Mouse (Mus musculus) testis, postnatal 14 days (tissue): ENCODE data around the gene Cenpf.

Experiments
- DNase-seq: peaks from one replicate; pipeline ENCODE4 v3.0.0; 2021; ENCODE audit warnings: low spot score

The Cenpf gene

DNA sequence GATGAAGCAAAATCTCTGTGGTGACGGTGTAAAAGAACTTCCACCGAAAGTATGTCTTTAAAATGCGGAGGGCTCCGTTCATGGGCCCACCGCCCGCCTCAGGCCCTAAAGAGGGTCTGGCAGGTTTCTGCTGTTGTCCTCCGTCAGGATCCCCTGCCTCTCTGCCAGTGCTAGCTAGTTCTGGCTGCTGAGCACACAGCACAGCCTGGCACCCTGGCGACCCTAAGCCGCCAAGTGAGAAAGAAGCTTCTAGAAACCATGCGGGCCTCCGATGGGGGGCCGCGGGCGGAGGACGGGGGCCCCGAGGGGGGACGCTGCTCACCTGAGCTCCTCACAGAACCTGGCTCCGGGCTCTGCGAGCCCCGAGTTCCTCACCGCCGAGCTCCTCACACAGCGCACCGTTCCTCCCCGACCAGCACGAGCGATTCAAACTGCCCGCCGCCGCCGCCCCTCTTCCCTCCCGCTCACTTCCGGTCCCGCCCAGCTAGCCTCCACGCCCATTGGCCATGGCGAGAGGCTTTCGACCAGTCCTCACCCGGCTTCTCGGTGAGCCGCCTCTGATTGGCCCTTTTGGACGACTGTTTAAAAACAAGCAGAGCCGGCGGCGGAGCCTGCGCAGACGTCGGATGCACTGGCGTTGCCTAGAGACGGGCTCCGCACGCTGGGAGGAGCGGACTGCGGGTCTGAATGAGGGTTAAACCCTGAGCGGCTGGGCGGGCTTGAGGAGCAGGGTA, at the start of gene Cenpf:
Gene Cenpf (minus strand): TSS at position 433 of the 734 bp plus-strand sequence.
- DNase-seq, result peak; percentile 99

DNA sequence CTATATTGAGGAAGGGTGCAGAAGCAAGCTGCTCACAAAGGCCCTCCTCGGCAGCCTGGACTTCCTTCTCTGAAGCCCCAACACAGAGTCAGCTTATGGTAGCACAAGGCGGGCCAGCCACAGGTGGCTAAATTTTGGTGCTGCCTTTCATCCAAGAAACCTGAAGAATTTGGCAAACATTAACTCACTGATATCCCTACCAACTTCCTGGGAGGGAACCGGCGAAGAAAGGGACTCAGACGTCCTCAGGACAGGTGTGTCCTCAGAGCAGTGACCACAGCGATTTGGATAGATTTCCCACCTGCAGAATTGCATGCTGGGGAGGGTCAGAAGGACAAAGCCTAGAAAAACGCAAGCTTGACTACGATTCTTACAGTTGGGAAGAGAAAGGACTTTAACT, 44.3 kb upstream of the Cenpf start:
- DNase-seq, result no peak

- no peak for DNase-seq
These were observed 43.8 kb upstream of the Cenpf start for GRCm38 (mm10) chr1:189731697-189732096.

DNA sequence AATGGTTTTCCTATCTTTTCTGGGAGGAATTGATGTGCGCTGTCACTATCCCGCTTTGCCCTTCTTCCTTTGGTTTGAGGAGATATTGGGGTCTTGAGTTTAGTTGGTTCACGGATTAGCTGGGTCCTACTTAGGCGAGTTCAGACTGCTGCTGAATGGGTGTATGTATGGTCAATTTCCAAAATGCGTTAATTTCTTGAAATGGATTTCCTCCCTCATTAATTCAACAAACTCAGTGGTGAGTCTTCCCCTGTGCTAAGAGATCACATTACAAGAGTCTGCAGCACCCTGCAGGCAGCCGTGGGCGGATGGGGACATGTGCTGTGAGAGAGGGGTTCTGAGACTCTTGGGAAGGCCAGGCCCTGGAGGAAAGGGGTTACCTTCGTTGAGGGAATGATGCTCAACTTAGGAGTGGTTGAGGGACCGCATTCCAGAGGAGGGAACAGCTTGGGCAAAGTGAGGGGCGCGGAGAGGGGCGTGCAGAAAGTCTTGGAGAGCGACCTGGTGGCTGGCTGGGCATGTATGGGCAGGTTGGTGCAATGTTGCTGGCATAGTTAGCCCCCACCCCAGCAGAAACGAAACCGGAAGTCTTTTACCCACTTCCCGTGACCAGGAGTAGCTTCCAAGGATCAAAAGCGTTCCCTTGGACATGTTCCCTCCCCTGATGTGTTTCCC, 41.4 kb upstream of the Cenpf start:
- no peak for DNase-seq

DNA sequence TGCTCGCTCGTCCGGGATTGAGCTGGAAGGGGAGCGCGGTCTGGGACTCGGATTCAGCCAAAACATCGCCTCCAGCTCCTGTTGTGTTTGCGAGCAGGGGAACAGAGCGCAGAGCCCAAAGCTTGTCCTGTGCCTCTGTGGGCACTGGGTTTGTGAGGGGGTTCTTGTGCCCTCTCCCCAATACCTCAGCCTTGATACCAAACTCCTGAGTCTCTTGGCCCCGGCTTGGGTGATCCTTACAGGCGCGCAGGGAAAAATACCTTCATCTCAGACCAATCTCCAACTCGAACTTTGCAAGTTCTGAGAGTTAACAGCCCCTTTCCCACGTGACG, 40.9 kb upstream of the Cenpf start:
- DNase-seq, result no peak

- DNase-seq, result peak; percentile 73
These were observed 40.2 kb upstream of the Cenpf start, which contains the start of gene Ptpn14 for GRCm38 (mm10) chr1:189727884-189728783. Ptpn14 (plus strand) TSS chr1:189728268.

DNA sequence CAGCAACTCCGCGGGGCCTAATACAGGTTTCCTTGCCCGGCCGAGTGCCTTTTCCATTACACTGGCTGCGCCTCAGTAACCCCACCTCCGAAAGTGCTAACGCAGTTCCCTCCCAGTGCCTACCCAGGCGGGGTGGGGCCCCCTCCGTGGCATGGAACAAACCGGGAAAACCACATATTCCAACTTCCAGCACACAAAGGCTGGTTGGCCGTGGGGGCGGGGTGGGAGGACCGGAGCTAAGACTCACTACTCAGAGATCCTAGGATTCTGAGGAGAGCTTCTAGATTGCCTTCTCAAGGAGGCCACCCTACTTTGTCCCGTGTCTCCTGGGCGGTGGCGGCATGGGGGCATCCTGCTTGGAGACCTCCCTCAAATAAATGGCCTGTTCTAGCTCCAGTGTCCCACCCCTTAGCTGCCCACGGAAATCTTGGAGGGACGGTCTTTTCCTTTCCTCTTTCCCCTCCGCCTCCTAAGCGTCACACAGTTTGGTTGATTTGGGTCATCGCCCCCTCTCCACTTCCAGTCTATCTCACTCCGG, 39.5 kb upstream of the Cenpf start:
- peak; percentile 48 for DNase-seq

DNA sequence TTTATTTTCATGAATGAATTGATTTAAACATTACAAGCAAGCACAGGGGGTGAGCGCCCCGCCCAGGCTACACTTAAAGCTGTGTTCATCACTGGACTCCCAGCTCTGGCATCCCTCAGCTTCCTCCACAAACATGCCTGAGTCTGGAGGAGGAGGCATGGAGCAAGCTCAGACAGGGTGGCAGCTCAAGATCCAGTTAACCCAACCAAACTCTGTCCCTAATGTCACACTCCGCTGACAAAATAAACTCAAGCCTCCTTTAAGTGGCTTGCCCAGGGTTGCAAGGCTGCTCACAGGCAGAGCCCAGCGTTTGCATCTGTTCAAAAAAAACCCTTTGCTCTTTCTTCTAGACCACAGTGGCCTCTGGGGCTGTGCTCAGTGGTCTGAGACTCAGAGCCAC, 38.2 kb upstream of the Cenpf start:
- no peak for DNase-seq

GRCm38 (mm10) chr1:189718600-189718999, 30.7 kb upstream of the Cenpf start:
- no peak for DNase-seq

DNA sequence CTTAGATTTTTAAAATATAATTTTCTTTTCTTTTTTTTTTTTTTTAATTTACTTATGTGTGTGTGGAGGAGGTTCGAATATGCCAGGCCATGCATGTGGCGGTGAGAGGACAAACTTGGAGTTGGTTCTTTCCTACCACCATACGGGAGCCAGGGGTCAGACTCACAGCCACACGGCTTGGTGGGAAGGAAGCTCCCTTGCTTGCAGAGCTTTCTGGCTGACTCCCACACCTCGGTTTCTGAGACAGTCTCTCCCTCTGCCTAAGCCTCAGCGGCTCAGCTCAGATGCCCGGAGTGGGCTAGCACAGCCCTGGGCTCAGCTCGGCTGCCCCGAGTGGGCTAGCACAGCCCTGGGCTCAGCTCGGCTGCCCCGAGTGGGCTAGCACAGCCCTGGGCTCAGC, 29.7 kb upstream of the Cenpf start:
- no peak for DNase-seq

DNA sequence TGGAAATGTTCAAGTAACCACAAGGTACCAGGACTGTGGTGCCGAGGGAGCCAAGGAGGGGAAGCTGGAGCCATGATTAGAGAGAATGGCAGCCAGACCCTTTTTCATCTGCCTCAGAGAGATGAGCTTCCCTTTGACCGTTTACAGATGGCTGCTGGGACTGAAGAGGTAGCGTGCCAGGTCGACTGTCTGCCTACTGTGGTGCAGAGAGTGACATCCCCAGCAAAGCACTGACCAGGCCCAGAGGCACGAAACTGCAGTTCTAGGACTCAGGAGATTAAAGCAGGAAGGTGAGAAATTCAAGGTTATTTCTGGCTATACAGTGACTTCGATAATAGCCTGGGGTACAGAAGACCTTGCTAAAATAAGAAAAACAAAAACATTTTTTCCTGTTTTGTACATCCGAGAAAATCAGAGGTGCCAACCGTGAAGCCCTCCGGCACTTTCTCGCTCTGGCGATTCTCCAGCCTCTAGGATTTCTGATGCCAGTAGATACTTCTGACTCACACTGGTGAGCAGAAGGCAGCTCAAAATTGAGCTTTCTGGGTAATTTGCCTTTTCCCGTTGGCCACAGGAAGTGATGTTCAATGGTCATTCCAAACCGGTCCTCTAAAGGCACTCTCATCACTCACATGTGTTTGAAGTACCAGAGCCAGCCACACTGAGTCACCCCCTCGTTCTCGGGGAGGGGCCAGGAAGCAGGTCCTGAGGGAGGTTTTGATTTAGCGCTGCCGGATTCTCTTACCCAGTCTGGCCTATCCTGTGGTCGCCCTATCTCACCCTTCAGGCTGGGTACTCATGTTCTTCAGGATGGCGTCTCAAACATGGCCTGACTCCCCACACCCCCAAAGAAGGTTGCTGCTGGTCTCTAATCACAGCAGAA, 28.3 kb upstream of the Cenpf start:
- no peak for DNase-seq

DNA sequence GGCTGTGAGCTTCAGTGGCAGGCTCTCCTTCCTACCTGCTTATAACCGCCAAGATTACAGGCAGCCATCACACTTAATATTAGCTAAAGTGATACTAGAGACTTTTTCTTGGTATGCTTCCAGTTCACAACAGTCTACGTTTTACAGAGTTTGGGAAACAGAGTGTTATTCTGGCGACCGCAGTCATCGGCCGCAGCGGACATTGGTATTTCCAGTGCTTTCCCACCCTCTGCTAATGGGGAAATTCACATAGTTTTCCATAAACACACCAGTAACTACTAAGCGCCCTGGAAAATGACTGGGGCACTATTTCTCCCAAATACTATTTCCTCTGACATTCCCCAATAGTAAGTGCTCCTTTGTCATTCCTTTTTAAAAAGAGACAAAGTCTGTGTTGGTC, 21.1 kb upstream of the Cenpf start:
- DNase-seq, result no peak

DNA sequence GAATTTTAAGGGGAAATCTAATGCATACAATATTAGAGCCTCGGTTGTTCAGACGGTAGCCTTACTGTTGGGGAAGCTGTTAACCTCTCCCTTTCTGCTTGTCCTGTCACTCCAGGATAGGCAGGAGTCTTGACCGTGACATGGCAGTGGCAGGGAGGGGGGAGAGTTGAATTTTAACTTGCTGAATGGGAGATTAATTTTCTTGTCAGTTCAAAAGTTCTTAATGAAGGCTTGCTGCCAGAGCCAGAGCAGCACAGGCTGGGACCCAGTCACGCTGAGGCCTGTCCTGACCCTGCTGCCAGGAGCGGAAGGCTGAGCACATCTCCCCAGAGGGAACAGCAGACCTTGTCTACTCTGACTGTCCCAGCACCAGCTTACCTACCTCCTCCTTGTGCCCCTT, 19.5 kb upstream of the Cenpf start:
- no peak for DNase-seq

DNA sequence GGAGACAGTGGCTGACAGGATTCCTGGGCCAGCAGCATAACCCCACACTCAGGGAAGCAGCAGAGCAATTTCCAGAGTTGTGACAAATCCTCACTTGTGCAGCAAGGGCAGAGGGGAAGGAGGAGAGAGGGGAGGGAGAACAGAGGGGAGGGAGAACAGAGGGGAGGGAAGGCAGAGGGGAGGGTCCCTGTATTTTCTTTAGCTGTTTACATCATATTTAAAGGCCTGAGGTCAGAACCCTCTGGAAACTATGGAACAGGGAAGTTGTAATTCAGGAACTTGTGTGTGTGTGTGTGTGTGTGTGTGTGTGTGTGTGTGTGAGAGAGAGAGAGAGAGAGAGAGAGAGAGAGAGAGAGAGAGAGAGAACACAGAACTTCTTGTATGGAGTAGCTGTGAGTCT, 19.1 kb upstream of the Cenpf start:
- no peak for DNase-seq

- no peak for DNase-seq
These were observed 18.3 kb upstream of the Cenpf start for GRCm38 (mm10) chr1:189706040-189706645.

GRCm38 (mm10) chr1:189703591-189703990, 15.7 kb upstream of the Cenpf start:
- DNase-seq, result no peak

DNA sequence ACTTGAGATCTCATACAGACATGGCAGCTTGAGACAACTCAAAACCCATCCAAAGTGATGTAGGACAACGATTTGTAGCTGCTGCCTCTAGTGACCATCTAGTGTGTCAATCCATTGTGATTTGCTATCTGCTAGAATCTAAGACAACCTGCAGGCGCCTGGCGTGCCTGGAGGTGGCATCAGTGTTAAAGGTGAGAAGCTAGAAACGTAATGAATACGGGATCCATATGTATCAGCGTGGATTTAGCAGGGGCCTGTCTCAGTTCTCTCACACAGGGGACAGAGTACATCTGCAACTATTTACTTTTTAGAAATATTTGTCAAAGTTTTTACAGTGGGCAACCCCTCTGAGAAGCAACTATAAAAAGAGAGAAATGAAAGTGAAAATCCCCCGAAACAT, 15.3 kb upstream of the Cenpf start:
- DNase-seq, result no peak

- DNase-seq, result no peak
These were observed 13.1 kb upstream of the Cenpf start for GRCm38 (mm10) chr1:189700990-189701389.

DNA sequence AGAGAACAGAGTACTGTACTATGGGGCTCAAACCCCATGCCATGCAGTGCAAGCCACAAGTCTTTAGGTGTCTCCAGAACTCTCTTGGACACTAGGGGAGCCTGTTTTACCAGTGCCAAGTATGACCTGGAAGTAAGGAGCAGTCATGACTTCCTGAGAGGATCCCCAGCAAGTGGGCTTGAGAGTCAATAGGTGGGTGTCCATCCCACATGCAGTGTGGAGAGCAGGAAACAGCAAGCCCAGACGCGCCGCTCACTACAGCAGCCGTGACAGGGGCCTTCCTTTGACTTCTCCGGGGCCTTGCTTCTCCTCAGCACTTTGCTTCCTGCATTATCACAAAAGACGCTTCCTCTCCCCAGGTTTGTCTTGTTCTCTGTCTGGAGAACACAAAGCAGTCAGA, 12.3 kb upstream of the Cenpf start:
- DNase-seq, result no peak

GRCm38 (mm10) chr1:189698416-189698815, 10.5 kb upstream of the Cenpf start:
- no peak for DNase-seq

GRCm38 (mm10) chr1:189695321-189695720, 7.4 kb upstream of the Cenpf start:
- DNase-seq, result no peak
